Mouse (Mus musculus) gastrocnemius, postnatal 36 days (tissue): ENCODE data around the gene Mvb12a. TPM values are rescaled to one million over a fixed set of nuclear protein-coding genes. Genes with fewer than 3 reads are reported as not detected.

Experiments
- DNase-seq, 2 experiments: peaks; one replicate each; pipeline ENCODE4 v3.0.0; 2022
- intact Hi-C: fragments of 180-260 bp; cut with DNase I; formaldehyde crosslinking; loops from one replicate; pipeline ENCODE4 v1.15.1; 2025
- total RNA-seq, 2 experiments: library from RNA; stranded (reverse); gene quantifications; 2 replicates each; pipeline ENCODE4 v1.2.3; 2021

Gene Mvb12a
- total RNA-seq, 2 experiments from 2014 or later = 20.8 to 24.8 TPM

GRCm38 (mm10) chr8:71586891-71587290 is 44.2 kb downstream of the Mvb12a start:
- intact Hi-C loops = no loop called here
- DNase-seq = peak in 1 of 2 experiments; percentile 40

- intact Hi-C loops = no loop called here
- no peak for DNase-seq
Measured at GRCm38 (mm10) chr8:71588762-71589161, 46.0 kb downstream of the Mvb12a start.

GRCm38 (mm10) chr8:71591017-71591416 is 48.3 kb downstream of the Mvb12a start:
- intact Hi-C loops = no loop called here
- DNase-seq = no peak

- DNase-seq = peak; percentile 95 to 96
- intact Hi-C loops = no loop called here
Measured at GRCm38 (mm10) chr8:71591471-71592373, 49.0 kb downstream of the Mvb12a start, which contains the start of gene Pgls. Gene Pgls (plus strand): TSS chr8:71592176.

GRCm38 (mm10) chr8:71592374-71593170 is 49.9 kb downstream of the Mvb12a start:
- intact Hi-C loops = no loop called here
- DNase-seq = peak in 1 of 2 experiments; percentile 65

GRCm38 (mm10) chr8:71593556-71594323 is 51.0 kb downstream of the Mvb12a start:
- no peak for DNase-seq
- intact Hi-C loops = no loop called here

- DNase-seq = no peak
- intact Hi-C loops = no loop called here
Measured at GRCm38 (mm10) chr8:71594324-71594722, 51.6 kb downstream of the Mvb12a start.

GRCm38 (mm10) chr8:71595862-71596261 is 53.1 kb downstream of the Mvb12a start:
- DNase-seq = peak; percentile 83 to 88
- intact Hi-C loops = loop anchor here (2.0 to 5.0 kb wide), 2 partner anchors 36 to 65 kb away; no protein-coding TSS in a partner anchor

GRCm38 (mm10) chr8:71596384-71596783 is 53.7 kb downstream of the Mvb12a start:
- intact Hi-C loops = loop anchor here (2.0 to 5.0 kb wide), 2 partner anchors 36 to 64 kb away; no protein-coding TSS in a partner anchor
- no peak for DNase-seq

GRCm38 (mm10) chr8:71596798-71597197 is 54.1 kb downstream of the Mvb12a start:
- no peak for DNase-seq
- intact Hi-C loops = loop anchor here (1.0 to 5.0 kb wide), 3 partner anchors 33 to 64 kb away; no protein-coding TSS in a partner anchor

GRCm38 (mm10) chr8:71597451-71597850 is 54.7 kb downstream of the Mvb12a start, which contains the start of gene Fam129c:
Gene Fam129c (plus strand): TSS chr8:71597648.
- DNase-seq = no peak
- intact Hi-C loops = loop anchor here (1.0 to 5.0 kb wide), 3 partner anchors 34 to 63 kb away; no protein-coding TSS in a partner anchor

Other genes starting within 250 kb of the Mvb12a start
- gene Use1, start 176.1 kb upstream of the Mvb12a start, total RNA-seq = 10 to 100 TPM; 75.4 to 96.2 TPM
- 1 to 10 TPM; 5.1 to 7.5 TPM for gene Ocel1, start 171.6 kb upstream of the Mvb12a start, total RNA-seq
- gene Nr2f6, start 161.0 kb upstream of the Mvb12a start, total RNA-seq = 10 to 100 TPM; 20.9 to 21.5 TPM
- 1 to 10 TPM; 6.4 to 8.1 TPM for gene Ushbp1, start 147.1 kb upstream of the Mvb12a start, total RNA-seq
- 10 to 100 TPM; 60.1 to 68.3 TPM for gene Babam1, start 146.1 kb upstream of the Mvb12a start, total RNA-seq
- under 1 TPM; 0.12 to 0.46 TPM for gene Ankle1, start 136.9 kb upstream of the Mvb12a start, total RNA-seq
- gene Abhd8, start 79.3 kb upstream of the Mvb12a start, total RNA-seq = 10 to 100 TPM; 19.3 to 26.9 TPM
- gene Mrpl34, start 78.0 kb upstream of the Mvb12a start, total RNA-seq = 10 to 100 TPM; 66.7 to 67.1 TPM
- gene Dda1, start 73.7 kb upstream of the Mvb12a start, total RNA-seq = 10 to 100 TPM; 20.4 to 27.6 TPM
- 10 to 100 TPM; 13.8 to 16.0 TPM for gene Ano8, start 57.0 kb upstream of the Mvb12a start, total RNA-seq
- 10 to 100 TPM in 1 of 2 experiments, 1 to 10 TPM in 1; 8.0 to 10.5 TPM for gene Gtpbp3, start 54.8 kb upstream of the Mvb12a start, total RNA-seq
- 1 to 10 TPM; 5.6 to 9.3 TPM for gene Plvap, start 31.2 kb upstream of the Mvb12a start, total RNA-seq
- not detected for gene Ccdc194, start 17.2 kb upstream of the Mvb12a start, total RNA-seq
- 1 to 10 TPM; 7.6 to 9.9 TPM for gene Bst2, start 5.5 kb upstream of the Mvb12a start, total RNA-seq
- gene Tmem221, start 15.9 kb downstream of the Mvb12a start, total RNA-seq = under 1 TPM in 1 of 2 experiments, not detected in 1; 0.15 TPM
- gene Nxnl1, start 23.7 kb downstream of the Mvb12a start, total RNA-seq = under 1 TPM; 0.10 TPM
- gene Slc27a1, start 26.0 kb downstream of the Mvb12a start, total RNA-seq = 10 to 100 TPM; 55.9 to 77.1 TPM
- gene Pgls, start 49.3 kb downstream of the Mvb12a start, total RNA-seq = 10 to 100 TPM; 25.6 to 26.1 TPM
- under 1 TPM; 0.71 to 0.76 TPM for gene Fam129c, start 54.7 kb downstream of the Mvb12a start, total RNA-seq
- gene Colgalt1, start 68.1 kb downstream of the Mvb12a start, total RNA-seq = 10 to 100 TPM; 33.0 to 35.6 TPM
- not detected for gene Unc13a, start 128.8 kb downstream of the Mvb12a start, total RNA-seq
- gene Jak3, start 133.4 kb downstream of the Mvb12a start, total RNA-seq = 1 to 10 TPM; 1.8 TPM
- gene Insl3, start 146.3 kb downstream of the Mvb12a start, total RNA-seq = 1 to 10 TPM; 1.0 to 1.2 TPM
- 1 to 10 TPM; 2.1 to 2.6 TPM for gene B3gnt3, start 158.9 kb downstream of the Mvb12a start, total RNA-seq
- gene Fcho1, start 182.8 kb downstream of the Mvb12a start, total RNA-seq = 1 to 10 TPM in 1 of 2 experiments, not detected in 1; 1.4 TPM